14 mouse cellular contexts compared by ENCODE assay signal in the genomic region with DNA sequence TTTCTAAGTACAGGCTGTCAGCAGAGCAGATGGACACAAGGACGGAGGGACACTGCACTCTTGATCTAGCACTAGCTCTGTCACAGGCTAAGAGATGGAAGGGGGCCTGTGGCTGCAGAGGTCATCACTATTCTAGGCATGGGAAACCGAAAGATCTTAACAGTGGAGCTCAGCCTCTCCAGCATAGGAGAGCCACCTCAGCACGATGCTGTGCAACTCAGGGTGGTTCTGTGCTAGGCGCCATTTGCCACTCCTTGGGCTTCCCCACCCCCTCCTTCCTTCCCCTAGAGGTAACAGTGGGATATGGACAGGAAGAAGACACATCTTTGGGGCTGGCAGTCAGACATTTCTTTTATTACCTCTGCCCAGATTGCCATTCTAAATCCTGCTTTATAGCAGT. TPM values are rescaled to one million over a fixed set of nuclear protein-coding genes. Genes with fewer than 3 reads are reported as not detected.
"Had no signal": no experiment of that assay in that cellular context is flagged by ENCODE, and none has a peak within 500 bp of the region (broad histone marks: within the 10 kb centered on the region; RNA-seq: fewer than 3 reads in every experiment).

No protein-coding gene starts in this region.

- H3K4me3 ChIP-seq: heart, embryonic 13.5 days; heart, embryonic 15.5 days; hindbrain, embryonic 13.5 days; kidney, embryonic 15.5 days; layer of hippocampus, adult 2 months; left cerebral cortex, adult 2 months; limb, embryonic 10.5 days; limb, embryonic 12.5 days had no signal

- H3K27me3 ChIP-seq: heart, embryonic 13.5 days; heart, embryonic 15.5 days; hindbrain, embryonic 13.5 days; kidney, embryonic 15.5 days; limb, embryonic 12.5 days had no signal

- H3K4me2 ChIP-seq: heart, embryonic 11.5 days; heart, embryonic 13.5 days; heart, embryonic 15.5 days; hindbrain, embryonic 13.5 days; kidney, embryonic 15.5 days; limb, embryonic 12.5 days; liver, embryonic 11.5 days had no signal

- H3K9ac ChIP-seq: heart, embryonic 13.5 days; heart, embryonic 15.5 days; kidney, embryonic 15.5 days; limb, embryonic 12.5 days had no signal

- ATAC-seq: intestine, embryonic 16.5 days had no signal

- H3K4me1 ChIP-seq: hindbrain, embryonic 13.5 days; kidney, embryonic 15.5 days; limb, embryonic 10.5 days; limb, embryonic 12.5 days had no signal

- H3K27ac ChIP-seq: heart, embryonic 13.5 days; heart, embryonic 15.5 days; hindbrain, embryonic 13.5 days; hindbrain, postnatal 0 days; kidney, embryonic 15.5 days; kidney, postnatal 0 days; layer of hippocampus, adult 2 months; left cerebral cortex, adult 2 months; limb, embryonic 10.5 days; limb, embryonic 12.5 days had no signal

- H3K9me3 ChIP-seq: heart, embryonic 13.5 days; heart, embryonic 15.5 days; hindbrain, embryonic 13.5 days; kidney, embryonic 15.5 days; limb, embryonic 10.5 days; limb, embryonic 12.5 days had no signal

RNA-seq across cellular contexts. Expression of a gene that starts 51.1 kb away (rescaled TPM):
- total RNA-seq: hematopoietic stem cell, adult 5-6 weeks had no signal
